Mouse (Mus musculus): ENCODE measurements around the gene Zfp800. TPM values are rescaled to one million over a fixed set of nuclear protein-coding genes. Genes with fewer than 3 reads are reported as not detected.

The Zfp800 gene
- polyA plus RNA-seq, 1 experiment from 2014 or later: 19.2 TPM

DNA sequence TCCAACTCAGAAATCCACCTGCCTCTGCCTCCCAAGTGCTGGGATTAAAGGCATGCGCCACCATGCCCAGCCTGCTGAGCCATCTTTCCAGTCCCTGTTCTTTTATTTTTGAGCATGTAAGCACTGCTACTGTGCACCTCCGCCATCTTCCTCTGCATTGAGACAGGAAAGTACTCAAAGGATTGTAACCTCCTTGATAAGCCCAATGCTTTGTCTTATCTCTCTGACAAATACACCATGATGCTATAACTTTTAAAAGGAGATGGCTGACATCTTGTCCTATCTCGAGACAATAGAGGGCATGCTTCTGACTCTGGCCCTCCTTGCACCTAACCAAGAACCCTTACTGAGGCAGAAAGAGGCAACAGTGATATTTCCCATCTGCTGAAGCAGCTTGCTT is 88.9 kb downstream of the Zfp800 start:
- Histone ChIP-seq H3K36me3 (ENCODE audit: control insufficient read depth, insufficient read depth) (no peaks in the 10 kb centered on the region), H3K4me3 (ENCODE audit: low read depth, low read length) (no peak overlapping the region), H3K9me3 (ENCODE audit: control insufficient read depth) (no peaks in the 10 kb centered on the region), H3K4me2 (replicated peaks; ENCODE audit: low read depth) (no peak overlapping the region), H3K27me3 (replicated peaks; ENCODE audit: control insufficient read depth, insufficient read depth, low read length) (no peaks in the 10 kb centered on the region), H3K4me1 (replicated peaks; ENCODE audit: control insufficient read depth, insufficient read depth, low read length) (no peaks in the 10 kb centered on the region), H3K27ac (ENCODE audit: low read depth, low read length) (no peak overlapping the region), H3K9ac (ENCODE audit: low read depth, low read length) (no peak overlapping the region)
- ATAC-seq: no peak
- WGBS: 88% methylated on average over 3 of the region's 3 CpGs
- TF ChIP-seq CTCF (IDR thresholded peaks at IDR 0.05; ENCODE audit: low read depth): no peak

DNA sequence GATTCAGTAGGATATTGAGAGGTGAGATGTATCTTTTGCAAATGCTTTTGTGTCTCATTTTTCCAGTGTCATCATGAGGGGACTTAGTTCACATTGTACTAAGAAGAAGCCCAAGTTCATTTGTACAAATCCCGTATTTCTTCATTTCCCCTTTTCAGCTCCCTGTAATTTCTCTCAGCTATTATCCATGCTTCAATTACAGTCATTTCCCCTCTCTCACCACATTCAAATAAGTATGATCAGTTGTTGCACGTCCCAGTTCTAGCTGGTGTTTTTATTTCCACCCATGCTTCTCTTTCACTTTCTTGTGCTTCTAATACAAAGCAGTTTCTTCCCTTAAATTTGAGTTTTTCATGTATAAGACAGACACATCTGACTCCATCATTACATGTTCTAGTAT is 91.1 kb downstream of the Zfp800 start:
- Histone ChIP-seq H3K4me1 (replicated peaks; ENCODE audit: control insufficient read depth, insufficient read depth, low read length) (no peaks in the 10 kb centered on the region), H3K36me3 (ENCODE audit: control insufficient read depth, insufficient read depth) (no peaks in the 10 kb centered on the region), H3K27ac (ENCODE audit: low read depth, low read length) (no peak overlapping the region), H3K4me2 (replicated peaks; ENCODE audit: low read depth) (no peak overlapping the region), H3K9ac (ENCODE audit: low read depth, low read length) (no peak overlapping the region), H3K27me3 (replicated peaks; ENCODE audit: control insufficient read depth, insufficient read depth, low read length) (no peaks in the 10 kb centered on the region), H3K9me3 (ENCODE audit: control insufficient read depth) (no peaks in the 10 kb centered on the region), H3K4me3 (ENCODE audit: low read depth, low read length) (no peak overlapping the region)
- ATAC-seq: no peak
- no peak for TF ChIP-seq CTCF (IDR thresholded peaks at IDR 0.05; ENCODE audit: low read depth)
- 72% methylated on average over 2 of the region's 2 CpGs for whole genome bisulfite sequencing

DNA sequence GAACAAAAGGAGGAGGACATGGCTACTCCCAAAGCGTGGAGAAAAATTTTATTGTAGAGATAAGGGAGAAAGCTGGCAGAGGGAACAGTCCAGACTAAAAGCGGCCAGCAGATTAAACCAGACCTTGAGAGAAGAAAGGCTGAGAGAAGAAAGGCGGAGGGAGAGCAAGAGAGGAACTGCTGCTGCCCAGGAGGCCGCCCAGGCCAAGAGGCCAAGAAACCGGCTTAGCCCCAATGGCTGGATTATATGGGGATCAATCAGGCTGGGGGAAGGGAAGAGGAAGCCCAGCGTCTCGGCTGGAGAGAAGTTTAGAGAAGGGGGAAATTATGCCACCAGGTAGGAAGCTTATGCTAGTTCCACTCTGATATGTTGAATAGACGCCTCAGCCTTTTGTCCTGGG is 101.5 kb downstream of the Zfp800 start:
- TF ChIP-seq CTCF (IDR thresholded peaks at IDR 0.05; ENCODE audit: low read depth): no peak
- Histone ChIP-seq H3K4me3 (ENCODE audit: low read depth, low read length) (no peak overlapping the region), H3K9me3 (ENCODE audit: control insufficient read depth) (no peaks in the 10 kb centered on the region), H3K27ac (ENCODE audit: low read depth, low read length) (no peak overlapping the region), H3K9ac (ENCODE audit: low read depth, low read length) (no peak overlapping the region), H3K27me3 (replicated peaks; ENCODE audit: control insufficient read depth, insufficient read depth, low read length) (no peaks in the 10 kb centered on the region), H3K4me2 (replicated peaks; ENCODE audit: low read depth) (no peak overlapping the region), H3K4me1 (replicated peaks; ENCODE audit: control insufficient read depth, insufficient read depth, low read length) (no peaks in the 10 kb centered on the region), H3K36me3 (ENCODE audit: control insufficient read depth, insufficient read depth) (no peaks in the 10 kb centered on the region)
- 24% methylated on average over 8 of the region's 8 CpGs for WGBS
- ATAC-seq: no peak

DNA sequence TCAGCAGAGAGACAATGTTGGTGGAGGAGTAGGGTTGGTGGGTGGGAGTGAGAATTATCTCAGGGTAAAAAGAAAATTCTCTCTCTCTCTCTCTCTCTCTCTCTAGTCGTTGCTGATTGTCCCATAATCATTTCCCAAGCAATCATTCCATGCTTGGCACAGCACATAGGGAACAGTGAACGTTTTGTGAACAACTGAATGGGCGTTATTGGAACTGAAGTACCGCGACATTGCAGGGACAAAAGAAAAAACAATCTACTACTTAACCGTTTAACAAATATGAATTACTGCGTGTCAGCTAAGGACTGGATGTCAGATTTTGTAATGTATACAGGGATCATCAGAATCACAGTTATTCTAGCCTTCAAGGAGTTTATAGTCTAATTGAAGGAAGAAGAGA is 102.2 kb downstream of the Zfp800 start:
- Histone ChIP-seq H3K27ac (ENCODE audit: low read depth, low read length) (no peak overlapping the region), H3K4me2 (replicated peaks; ENCODE audit: low read depth) (no peak overlapping the region), H3K9me3 (ENCODE audit: control insufficient read depth) (no peaks in the 10 kb centered on the region), H3K36me3 (ENCODE audit: control insufficient read depth, insufficient read depth) (no peaks in the 10 kb centered on the region), H3K4me1 (replicated peaks; ENCODE audit: control insufficient read depth, insufficient read depth, low read length) (no peaks in the 10 kb centered on the region), H3K4me3 (ENCODE audit: low read depth, low read length) (no peak overlapping the region), H3K27me3 (replicated peaks; ENCODE audit: control insufficient read depth, insufficient read depth, low read length) (no peaks in the 10 kb centered on the region), H3K9ac (ENCODE audit: low read depth, low read length) (no peak overlapping the region)
- ATAC-seq: no peak
- 75% methylated on average over 7 of the region's 7 CpGs for WGBS
- TF ChIP-seq CTCF (IDR thresholded peaks at IDR 0.05; ENCODE audit: low read depth): no peak

DNA sequence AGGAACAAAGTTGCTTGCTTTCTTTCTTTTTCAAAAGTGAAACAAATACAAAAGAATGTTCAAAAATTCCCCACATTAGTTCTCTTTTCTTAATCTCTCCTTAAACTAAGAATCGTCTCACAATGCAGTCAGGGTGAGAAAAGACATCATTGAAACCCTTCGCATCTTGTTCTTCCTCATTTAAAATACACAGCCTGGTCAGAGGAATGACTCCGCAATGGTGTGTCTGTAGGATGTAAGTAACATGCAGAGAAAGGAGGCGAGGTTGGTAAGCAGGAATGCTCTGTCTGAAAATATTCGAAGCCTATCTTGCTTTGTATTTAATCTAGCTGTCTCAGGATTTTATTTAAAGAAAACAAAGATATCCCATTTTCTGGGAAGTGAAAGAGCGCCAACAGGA is 105.0 kb downstream of the Zfp800 start:
- Histone ChIP-seq H3K9me3 (ENCODE audit: control insufficient read depth) (no peaks in the 10 kb centered on the region), H3K36me3 (ENCODE audit: control insufficient read depth, insufficient read depth) (no peaks in the 10 kb centered on the region), H3K27ac (ENCODE audit: low read depth, low read length) (no peak overlapping the region), H3K4me3 (ENCODE audit: low read depth, low read length) (no peak overlapping the region), H3K27me3 (replicated peaks; ENCODE audit: control insufficient read depth, insufficient read depth, low read length) (no peaks in the 10 kb centered on the region), H3K9ac (ENCODE audit: low read depth, low read length) (no peak overlapping the region), H3K4me2 (replicated peaks; ENCODE audit: low read depth) (no peak overlapping the region), H3K4me1 (replicated peaks; ENCODE audit: control insufficient read depth, insufficient read depth, low read length) (no peaks in the 10 kb centered on the region)
- ATAC-seq: no peak
- TF ChIP-seq CTCF (IDR thresholded peaks at IDR 0.05; ENCODE audit: low read depth): no peak
- WGBS: 82% methylated on average over 6 of the region's 6 CpGs

DNA sequence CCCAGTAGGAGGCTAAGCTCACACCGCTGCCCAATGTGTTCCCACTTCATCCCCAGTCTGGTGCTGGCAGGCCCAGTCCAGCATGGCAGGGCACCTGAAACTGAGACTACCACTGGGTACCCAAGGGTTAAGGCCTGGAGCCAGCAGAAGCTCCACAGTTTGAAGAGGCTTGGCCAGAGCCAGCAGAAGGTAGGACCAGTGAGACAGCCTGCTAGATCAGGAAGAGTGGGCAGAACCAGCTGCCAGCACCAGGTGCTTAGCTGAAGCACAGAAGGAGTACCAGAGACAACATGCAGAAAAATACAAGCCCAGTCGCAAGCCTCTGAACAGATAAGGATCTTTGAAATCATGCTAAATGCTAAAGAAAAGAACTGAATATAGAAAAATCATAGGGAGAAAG is 117.9 kb downstream of the Zfp800 start:
- no peaks in the 10 kb centered on the region for H3K4me1 ChIP-seq (replicated peaks; ENCODE audit: control insufficient read depth, insufficient read depth, low read length)
- H3K27ac ChIP-seq (ENCODE audit: low read depth, low read length): no peak overlapping the region
- 70% methylated on average over 2 of the region's 2 CpGs for WGBS
- H3K9me3 ChIP-seq (ENCODE audit: control insufficient read depth): no peaks in the 10 kb centered on the region
- no peak overlapping the region for H3K4me2 ChIP-seq (replicated peaks; ENCODE audit: low read depth)
- no peaks in the 10 kb centered on the region for H3K27me3 ChIP-seq (replicated peaks; ENCODE audit: control insufficient read depth, insufficient read depth, low read length)
- H3K9ac ChIP-seq (ENCODE audit: low read depth, low read length): no peak overlapping the region
- H3K36me3 ChIP-seq (ENCODE audit: control insufficient read depth, insufficient read depth): no peaks in the 10 kb centered on the region
- no peak for ATAC-seq
- no peak overlapping the region for H3K4me3 ChIP-seq (ENCODE audit: low read depth, low read length)
- TF ChIP-seq CTCF (IDR thresholded peaks at IDR 0.05; ENCODE audit: low read depth): no peak

DNA sequence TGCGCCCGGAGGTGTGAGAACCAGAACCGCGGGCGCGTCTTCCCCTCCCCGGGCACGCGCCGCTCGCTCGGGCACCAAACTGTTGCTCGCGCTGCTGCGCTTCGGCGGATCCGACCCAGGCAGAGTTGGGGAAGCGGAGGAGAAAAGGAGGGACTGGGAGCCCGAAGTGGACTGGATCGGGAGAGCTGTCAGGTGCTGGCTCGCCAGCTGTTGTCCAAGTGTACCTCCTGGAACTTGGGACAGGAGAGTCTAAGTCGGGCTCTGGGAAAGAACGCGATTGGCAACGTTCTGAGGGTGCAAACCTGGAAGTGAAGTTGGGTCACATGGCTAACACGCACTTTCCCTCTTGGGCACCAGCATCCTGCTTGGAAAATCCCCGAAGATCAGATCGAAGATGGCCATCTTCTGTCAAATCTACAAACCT is 135.6 kb downstream of the Zfp800 start:
- peaks cover 2% of the 10 kb centered on the region; the same call in 1 of the 2 replicates for H3K27me3 ChIP-seq (replicated peaks; ENCODE audit: control insufficient read depth, insufficient read depth, low read length)
- peak overlapping the region; percentile 89 for H3K27ac ChIP-seq (ENCODE audit: low read depth, low read length)
- TF ChIP-seq CTCF (IDR thresholded peaks at IDR 0.05; ENCODE audit: low read depth): no peak
- 0% methylated on average over 26 of the region's 29 CpGs for WGBS
- peaks cover 7% of the 10 kb centered on the region; the same call in 1 of the 2 replicates for H3K36me3 ChIP-seq (ENCODE audit: control insufficient read depth, insufficient read depth)
- peak overlapping the region; percentile 89 for H3K4me3 ChIP-seq (ENCODE audit: low read depth, low read length)
- no peak; the same call in 1 of the 2 replicates for ATAC-seq
- peak overlapping the region; percentile 75 for H3K9ac ChIP-seq (ENCODE audit: low read depth, low read length)
- H3K9me3 ChIP-seq (ENCODE audit: control insufficient read depth): no peaks in the 10 kb centered on the region
- peak overlapping the region; percentile 95 for H3K4me2 ChIP-seq (replicated peaks; ENCODE audit: low read depth)
- H3K4me1 ChIP-seq (replicated peaks; ENCODE audit: control insufficient read depth, insufficient read depth, low read length): no peaks in the 10 kb centered on the region; the same call in 1 of the 2 replicates

All from intestine, postnatal 0 days (tissue).